Mouse (Mus musculus) lung, adult 2 months (tissue): ENCODE results near the gene Galnt17.

Experiments
- CTCF ChIP-seq: fragments of 200-500 bp; IDR thresholded peaks from 2 replicates; pipeline ENCODE4 v1.5.1; 2011; ENCODE audit warnings: mild to moderate bottlenecking, low read length, control low read depth; ENCODE audit not compliant: insufficient read depth
- POLR2A ChIP-seq: fragments of 200-500 bp; IDR thresholded peaks from 2 replicates; pipeline ENCODE4 v1.6.1; 2011; ENCODE audit warnings: low read depth, mild to moderate bottlenecking, control low read depth, low read length, borderline replicate concordance; ENCODE audit errors: extremely low read depth

GRCm38 (mm10) chr5:131250701-131251636, 57.3 kb downstream of the Galnt17 start:
- TF ChIP-seq CTCF (no peak), POLR2A (no peak)
